Mouse (Mus musculus) gastrocnemius, postnatal 4 days (tissue): ENCODE data around the gene Cks2. TPM values are rescaled to one million over a fixed set of nuclear protein-coding genes. Genes with fewer than 3 reads are reported as not detected.

Source experiments
- DNase-seq, 2 experiments: peaks; one replicate each; pipeline ENCODE4 v3.0.0; 2021 to 2022; ENCODE audit warnings: low spot score in 2 of 2, mixed read lengths in 2 of 2
- long read RNA-seq, 2 experiments: library from polyadenylated mRNA; stranded (forward); transcript quantifications; one replicate each; pipeline ENCODE4 v2.0.0; 2021
- total RNA-seq, 2 experiments: library from RNA; stranded (reverse); gene quantifications; 2 replicates each; pipeline ENCODE4 v1.2.3; 2021

Cks2 gene
- total RNA-seq: 10 to 100 TPM; 22.3 to 26.5 TPM
- long read RNA-seq, experiment 1, transcript Cks2-201 (3 exons, 692 nt): major isoform, 11 of 12 reads
- long read RNA-seq, experiment 1, partial matches to known transcripts: 1 of 12 reads
- long read RNA-seq, experiment 1, other reads (novel, unspliced or antisense): 0 of 12 reads
- long read RNA-seq, experiment 2, transcript Cks2-201 (3 exons, 692 nt): major isoform, 9 of 10 reads
- long read RNA-seq, experiment 2, partial matches to known transcripts: 0 of 10 reads
- long read RNA-seq, experiment 2, other reads (novel, unspliced or antisense): 1 of 10 reads

DNA sequence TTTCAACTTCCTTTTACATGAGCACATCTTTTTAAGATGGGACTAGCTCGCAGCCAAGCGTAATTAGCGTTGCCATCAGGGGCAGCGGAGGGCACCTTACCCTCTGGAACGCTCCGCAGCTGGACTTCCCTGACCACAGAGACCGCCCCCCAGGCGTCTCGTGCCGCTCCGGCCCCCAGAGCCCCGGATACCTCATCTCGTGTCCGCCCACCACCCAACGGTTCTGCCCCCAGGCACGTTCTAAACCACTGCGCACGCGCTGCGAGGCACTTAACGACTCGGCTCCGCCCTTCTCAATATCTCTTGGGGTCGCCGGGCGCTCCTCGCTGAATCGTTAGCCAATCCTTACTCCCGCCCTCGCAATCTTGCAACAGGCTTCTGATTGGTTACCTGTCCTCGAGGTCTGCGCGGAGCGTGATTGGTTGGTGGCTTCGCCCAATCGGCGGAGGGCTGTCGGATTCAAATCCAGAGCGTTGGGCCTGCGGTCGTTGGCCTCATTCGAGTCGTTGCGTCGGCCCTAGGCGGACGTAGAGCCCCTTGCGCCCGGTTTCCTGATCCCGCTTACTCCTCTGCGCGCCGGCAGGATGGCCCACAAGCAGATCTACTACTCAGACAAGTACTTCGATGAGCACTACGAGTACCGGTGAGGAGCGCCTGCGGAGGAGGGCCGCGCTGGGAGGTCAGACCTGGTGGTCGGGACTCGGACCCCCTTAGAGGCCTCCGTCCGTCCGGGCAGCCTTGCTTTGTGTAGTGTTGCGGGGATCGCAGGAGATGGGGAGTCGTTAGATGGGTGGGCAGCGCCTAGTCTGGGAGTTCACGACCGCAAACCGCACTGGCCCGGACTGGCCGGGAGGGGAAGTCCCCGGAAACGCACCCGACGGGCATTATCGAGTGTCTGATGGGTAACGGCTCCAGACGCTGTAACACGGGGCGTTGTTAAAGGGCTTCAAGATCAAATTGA, at the start of gene Cks2:
Gene Cks2 (plus strand): TSS at position 404 of the 961 bp plus-strand sequence.
- peak; percentile 85 to 96 for DNase-seq

DNA sequence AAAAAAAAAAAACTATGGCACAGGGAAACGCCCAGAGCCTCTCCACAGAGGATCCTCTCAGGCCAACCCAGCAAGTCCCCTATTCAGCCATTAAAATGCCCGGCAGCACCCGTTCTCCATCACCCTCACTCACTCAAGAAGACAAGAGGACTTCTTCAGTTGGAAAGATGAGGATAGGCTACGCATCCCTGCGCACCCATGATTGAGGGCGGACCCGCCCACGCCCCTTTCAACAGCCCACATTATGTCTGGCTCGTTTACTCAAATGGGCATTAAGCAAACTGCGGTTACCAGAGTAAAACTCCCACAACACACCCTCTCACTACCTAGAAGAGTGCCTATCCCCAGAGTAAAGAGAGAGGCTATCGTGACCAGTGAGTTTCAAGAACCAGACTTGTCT, 49.6 kb upstream of the Cks2 start:
- DNase-seq: no peak

DNA sequence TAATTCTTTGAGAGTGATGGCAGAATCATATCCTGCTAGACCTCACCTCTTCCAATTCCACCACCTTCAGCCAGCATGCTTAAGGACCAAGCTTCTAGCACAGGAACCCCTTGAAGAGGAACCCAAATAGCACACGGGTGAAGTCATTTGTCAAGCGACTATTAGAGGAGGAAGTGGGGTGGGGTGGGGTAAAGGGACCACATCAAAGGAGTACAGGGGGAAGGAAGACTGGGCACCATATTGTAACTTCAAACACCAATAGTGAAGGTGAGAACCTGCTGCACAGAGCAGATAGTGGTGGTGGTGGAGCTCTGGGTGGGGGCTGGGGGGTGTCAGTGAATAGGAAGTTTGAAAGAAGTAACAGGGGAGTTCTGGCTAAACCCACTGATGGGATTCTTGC, 47.0 kb upstream of the Cks2 start:
- DNase-seq: no peak

DNA sequence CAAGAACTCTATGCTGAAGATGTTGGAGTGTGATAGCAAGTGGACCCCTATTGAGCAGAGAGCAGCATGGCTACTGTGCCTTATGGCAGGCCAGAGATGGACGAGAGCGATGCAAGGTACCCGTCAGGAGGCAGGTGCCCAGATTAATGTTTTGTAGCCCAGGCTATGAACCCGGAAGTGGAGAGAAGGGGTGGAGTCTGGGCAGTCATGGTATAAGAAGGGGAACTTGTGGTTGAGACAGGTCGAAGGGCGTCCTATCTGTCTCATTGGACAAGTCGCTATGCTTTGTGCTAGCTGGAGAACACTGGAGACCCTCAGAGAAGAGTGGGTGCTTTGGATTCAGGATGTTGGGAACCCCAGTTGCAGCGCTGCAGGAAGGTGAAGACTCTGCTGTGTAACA, 44.9 kb upstream of the Cks2 start:
- DNase-seq: no peak

DNA sequence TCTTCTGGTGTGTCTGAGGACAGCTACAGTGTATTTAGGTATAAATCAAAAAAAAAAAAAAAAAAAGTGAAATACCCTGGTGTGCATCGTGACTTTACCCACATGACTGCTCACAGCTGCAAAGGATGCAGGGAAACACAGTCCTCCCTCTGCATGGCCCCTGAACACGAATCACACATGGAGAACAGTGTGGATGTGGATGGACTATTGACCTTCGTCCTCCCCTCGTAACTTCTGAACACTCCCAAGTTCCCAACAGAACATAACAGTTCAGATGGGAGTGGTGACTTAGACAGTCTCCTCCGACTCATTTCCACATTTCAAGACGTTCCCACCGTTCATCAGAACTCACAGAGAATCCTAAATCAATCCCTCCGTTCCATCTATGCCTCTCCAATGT, 42.3 kb upstream of the Cks2 start:
- DNase-seq: no peak

DNA sequence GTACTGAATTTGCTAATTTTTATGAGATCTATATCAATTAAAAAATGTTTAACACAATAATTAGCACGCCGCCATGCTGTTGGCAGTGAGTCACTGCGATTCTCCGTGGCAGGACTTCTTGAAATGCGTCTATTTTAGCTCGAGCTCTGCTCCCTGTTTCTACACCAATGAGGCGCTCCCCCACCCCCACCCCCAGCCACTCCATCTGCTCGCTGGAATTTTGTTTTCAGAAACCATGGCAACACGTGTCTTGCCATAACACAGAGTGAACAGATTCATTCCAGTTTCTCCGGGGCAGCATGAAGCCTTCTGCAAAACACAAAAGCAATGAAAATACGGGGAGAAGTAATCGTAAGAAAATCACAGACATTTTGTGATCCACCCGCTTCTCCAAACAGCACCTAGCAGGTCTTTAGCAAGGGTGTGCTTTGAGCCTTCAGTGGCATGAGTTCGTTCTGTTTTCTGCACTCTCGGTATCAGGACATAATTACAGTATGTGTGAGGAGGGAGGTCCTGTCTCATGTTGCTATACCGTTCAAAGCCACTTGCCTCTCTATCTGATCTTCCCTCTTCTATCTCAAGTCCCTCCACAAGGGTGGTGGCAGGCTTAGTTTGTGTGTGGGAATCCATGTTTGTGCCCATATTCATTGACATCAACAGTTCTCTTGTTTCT, 41.7 kb upstream of the Cks2 start:
- no peak for DNase-seq

DNA sequence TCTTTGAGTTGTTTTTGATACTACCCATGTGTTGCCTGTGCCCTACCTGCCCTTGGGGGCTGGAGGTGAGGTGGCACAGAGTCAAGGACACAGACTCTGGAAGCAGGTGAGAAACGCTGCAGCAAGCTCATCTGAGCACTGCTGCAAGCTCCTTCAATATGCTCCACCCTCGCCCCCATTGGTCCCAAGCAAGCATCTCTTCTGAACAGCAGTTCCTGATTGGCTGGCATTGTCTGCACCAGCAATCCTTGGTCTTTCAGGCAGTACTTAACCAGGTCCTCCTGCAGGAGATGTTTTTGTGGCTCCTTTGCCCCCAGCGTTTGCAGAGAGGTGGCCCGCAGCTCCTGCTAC, 41.2 kb upstream of the Cks2 start:
- no peak for DNase-seq

DNA sequence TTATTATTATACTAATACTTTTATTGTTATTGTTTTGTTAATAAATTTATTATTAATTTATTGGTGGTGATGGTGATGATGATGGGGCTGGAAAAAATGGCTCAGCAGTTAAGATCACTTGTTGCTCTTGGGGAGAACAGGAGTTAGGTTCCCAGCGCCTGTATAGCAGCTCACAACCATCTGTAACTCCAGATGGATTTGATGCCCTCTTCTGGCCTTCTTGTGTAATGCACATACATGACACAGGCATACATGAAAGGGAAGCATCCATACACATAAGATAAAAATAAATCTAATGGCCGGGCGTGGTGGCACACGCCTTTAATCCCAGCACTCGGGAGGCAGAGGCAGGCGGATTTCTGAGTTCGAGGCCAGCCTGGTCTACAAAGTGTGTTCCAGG, 35.8 kb upstream of the Cks2 start:
- DNase-seq: no peak

DNA sequence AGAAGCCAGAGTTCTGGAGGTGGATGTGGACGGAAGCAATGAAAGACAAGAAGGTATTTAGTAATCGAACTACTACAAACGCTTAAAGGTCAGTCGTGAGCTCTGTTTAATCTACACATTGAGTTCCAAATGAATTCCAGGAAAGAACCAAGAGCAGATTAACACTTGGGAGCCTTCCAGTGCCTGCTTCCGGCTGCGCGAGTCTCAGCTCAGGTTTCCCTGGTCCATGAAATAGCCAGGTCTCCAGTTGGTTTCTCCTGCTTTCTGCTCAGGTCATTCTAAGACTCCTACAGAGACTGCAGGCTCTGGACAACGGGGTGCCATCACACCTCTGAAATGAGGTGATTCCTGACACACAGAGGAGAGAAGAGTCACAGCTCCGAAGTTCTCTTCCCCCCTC, 34.0 kb upstream of the Cks2 start:
- DNase-seq: no peak

DNA sequence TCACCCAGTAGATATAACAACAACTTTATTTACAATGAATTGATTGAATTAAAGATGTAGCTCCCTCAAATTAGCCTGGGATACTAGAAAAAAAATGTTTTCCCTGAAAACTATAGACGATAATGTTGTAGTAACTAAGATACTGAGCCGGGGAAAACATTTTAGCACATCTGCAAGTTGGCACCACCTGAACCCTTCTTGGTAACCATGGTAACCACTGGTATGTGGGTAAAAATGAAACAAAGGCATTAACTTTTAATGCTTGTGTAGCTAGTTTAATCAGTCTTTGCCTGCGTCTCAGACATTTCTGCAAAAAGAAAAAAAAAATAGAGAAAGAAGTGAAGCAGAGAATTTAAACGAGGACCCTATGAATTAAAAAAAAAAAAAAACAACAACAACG, 33.5 kb upstream of the Cks2 start:
- no peak for DNase-seq

DNA sequence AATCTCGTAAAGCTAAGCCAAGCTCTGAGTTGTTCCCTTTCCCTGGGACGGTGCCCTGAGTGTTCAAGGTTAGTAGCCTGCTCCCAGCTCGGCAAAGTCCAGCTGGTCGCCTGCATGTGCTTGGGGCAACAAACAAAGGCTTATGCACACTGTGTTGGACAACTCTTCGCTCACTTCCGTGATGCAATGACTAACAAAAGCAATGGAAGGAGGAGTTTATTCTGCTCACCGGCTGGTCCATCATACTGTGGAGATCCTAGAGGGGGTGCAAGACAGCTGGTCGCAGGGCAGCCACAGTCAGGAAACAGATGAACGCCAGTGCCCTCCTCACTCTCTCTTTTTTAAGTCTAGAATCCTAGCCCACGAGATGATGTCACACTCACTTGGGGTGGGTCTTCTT, 29.2 kb upstream of the Cks2 start:
- DNase-seq: peak in 1 of 2 experiments; percentile 18

DNA sequence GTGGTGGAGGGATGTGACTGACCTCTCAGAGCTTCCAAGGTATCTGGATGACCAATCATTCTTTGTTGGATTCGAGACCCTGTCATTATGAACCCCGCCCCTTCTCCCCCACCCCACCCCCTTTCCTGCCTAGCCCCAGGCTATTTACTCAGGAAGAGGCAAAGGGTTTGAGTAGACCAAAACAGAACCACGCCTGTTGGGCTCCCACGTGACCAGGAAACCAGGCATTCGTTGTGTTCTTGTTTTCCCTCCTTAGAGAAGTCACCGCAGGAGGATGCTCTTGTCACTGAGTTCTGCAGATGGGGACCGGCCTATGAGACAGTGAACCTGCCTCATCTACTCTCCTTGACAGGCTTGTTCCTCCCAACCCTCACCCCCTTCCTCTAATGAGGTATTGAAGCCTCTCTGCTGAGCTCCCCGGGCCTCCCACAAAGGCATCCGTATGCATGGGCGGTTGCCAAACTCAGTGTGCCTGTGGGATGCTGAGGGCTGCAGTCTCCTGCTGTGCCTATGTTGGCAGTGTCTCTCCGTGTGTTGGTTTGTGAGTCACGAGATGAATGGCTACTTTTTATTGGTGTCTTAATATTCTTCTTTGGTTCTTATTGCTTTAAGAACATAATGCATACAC, 28.5 kb upstream of the Cks2 start:
- DNase-seq: no peak

DNA sequence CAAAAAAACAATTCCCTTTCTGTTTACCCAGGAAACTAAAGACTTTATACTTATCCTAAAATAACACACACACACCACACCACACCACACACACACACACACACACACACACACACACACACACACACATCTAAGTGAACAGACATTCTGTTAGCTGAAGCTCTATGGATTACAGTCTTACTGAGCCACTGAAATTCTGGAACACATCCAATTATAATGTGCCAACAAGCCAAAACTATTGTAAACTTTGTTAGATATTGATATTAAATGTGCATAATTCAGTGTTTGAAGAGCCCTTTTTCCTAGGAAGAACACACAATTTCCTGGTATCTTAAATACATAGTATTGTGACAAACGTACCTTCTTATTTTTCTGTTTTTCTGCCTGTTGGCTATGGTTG, 27.7 kb upstream of the Cks2 start:
- no peak for DNase-seq

DNA sequence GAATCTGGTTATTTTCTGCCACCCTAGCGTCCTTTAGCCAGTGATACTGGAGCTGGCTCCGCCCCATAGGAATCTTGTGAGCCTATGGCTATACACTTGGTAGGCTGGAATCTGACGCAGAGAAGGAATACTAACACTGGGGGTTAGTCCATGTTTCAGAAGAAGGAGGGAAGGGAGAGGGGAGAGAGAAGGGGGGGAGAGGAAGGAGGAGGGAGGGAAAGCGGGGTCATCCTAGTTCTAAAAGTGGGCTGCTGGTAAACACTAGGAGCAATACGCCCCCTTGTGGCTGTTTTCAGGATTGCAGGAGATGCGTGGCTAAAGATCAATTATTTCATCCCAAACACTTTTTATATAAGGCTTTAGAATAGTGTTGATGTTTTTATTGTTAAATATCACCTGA, 27.2 kb upstream of the Cks2 start:
- peak in 1 of 2 experiments; percentile 60 for DNase-seq

DNA sequence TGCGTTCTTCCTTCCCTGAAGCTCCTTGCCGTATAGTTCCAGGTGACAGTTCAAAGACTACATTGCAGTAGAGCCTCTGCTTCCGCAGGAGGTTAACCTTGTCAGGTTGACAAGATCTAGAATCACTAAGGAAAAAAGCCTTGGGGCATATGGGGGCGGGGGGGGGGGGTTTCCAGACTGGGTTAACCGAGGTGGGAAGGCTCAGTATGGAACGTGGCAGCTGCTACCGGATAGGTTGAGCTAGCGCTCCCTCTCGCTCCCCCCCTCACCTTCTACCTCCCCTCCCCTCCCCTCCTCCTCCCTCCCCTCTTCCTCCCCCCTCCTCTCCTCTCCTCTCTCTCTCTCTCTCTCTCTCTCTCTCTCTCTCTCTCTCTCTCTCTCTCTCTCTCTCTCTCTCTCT, 26.4 kb upstream of the Cks2 start:
- no peak for DNase-seq

DNA sequence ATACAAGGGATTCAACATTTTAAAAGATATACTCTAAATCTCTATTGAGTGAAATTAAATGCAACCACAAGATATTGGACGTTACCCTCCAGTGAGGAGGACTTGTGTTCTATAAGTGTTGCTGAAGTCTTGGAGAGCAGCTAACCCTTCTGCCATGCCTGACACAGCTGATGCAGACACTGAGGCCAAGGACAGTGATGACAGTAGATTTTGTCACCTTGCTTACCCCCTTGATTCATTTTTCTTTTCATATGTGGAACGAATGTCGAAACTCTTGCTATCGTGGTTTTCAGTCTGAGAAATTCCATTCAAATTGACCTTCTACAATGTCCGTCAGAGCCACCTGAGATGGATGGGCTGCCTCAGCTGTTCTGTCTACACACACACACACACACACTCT, 22.4 kb upstream of the Cks2 start:
- DNase-seq: no peak

DNA sequence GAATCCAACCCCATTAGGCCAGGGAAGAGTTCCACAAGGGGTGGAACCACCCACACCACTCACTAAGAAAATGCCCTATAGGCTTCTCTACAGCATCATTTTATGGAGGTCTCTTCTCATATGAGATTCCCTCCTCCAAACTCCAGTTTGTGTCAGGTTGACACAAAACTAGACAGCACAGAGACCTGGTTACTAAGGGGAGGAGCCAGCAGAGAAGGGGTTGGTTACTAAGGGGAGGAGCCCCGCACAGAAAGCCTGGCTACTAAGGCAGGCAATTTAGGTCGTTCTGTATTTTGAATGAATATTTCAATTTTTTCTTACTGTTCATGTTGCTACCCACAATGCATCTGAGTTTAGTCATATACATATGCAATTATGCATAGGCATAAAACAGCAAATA, 21.4 kb upstream of the Cks2 start:
- DNase-seq: no peak

DNA sequence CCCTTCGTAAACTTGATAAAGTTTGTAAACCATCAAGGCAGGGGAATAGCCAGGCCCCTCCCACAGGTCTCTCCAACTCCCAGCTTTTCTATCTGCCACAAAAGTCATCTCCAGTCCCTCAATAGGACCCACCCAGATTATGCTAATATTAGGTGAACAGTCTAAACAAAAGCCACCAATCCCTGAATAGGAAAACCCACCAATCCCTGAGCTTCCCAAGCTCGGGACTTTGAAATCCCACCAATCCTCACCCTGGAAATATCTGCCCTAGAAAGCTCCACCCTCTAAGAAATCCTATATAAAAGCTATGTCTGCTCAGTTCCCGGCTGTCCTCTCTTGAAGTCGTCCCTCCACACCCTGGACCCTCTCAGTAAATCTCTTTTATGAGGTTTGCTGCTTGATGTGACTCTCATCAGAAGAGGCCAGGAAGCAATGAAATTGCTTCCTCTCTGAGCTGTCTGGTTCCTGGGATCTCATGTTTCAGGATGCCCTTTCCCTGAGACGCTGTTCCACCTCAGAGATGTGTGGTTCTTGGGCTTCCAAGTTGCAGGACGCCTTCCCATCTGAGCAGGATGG, 16.7 kb upstream of the Cks2 start:
- DNase-seq: no peak

DNA sequence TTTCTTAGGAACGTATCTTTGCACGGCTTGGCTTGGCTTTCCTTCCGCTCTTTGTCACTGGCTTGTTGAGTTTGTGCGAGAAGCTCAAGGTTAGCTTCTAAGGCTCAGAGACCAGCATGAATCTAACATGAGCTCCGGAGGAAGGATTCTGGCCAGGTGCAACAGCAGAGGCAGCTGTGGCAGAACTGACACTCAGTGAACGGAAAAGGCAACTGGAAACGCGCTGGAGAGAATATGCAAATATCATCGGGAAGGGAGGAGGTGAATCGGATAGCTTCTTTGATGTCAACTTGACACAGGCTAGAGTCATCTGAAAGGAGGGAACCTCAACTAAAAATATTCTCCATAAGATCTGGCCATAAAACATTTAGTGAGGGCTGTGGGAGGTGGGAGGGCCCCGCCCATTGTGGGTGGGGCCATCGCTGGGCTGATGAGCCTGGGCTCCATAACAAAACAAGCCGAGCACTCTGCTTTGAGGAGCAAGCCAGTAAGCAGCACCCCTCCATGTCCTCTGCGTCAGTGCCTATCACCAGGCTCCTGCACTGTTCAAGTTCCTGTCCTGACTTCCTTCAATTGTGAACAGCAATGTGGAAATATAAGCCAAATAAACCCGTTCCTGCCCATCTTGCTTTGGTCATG, 13.6 kb upstream of the Cks2 start:
- no peak for DNase-seq

DNA sequence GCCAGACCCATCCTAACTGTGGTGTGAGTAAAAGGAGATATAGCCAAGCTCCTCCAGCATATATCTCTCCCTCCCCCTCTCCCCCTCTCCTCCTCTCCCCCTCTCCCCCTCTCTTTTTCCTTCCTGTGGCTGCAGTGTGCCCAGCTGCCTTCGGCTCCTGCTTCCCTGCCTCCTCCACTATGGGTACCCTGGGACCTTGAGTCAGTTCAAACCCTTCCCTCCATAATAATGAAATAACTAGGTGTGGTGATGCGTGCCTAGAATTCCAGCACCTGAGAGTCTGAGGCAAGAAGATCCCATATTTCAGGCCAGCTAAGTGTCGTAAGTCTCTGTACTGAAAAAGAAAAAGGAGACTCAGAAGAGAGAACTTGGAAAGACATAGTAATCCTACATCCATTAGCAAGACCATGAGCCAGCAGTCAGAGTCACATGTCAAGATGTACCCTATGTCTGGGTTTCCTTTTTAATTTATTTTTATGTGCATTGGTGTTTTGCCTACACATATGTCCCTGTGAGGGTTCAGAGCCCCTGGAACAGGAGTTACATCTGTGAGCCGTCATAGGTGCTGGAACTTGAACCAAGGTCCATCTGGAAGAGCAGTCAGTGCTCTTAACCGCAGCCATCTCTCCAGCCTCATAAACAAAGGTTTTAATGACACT, 12.3 kb upstream of the Cks2 start:
- no peak for DNase-seq
